Mouse (Mus musculus) heart, adult 10 weeks (tissue): Measurements from ENCODE around the gene Gfi1. TPM values are rescaled to one million over a fixed set of nuclear protein-coding genes. Genes with fewer than 3 reads are reported as not detected.

Source experiments
- polyA plus RNA-seq: library from polyadenylated mRNA; stranded (reverse); fragments of 350-450 nt; fragmentation: Illumina TruSeq; extraction: RNeasy Lipid Tissue Mini Kit (QIAGEN cat#74804); gene quantifications from one replicate; pipeline ENCODE4 v1.2.3, GENCODE M21; 2014; ENCODE audit warnings: low read depth, low replicate concordance

Gene Gfi1
- not detected for polyA plus RNA-seq

DNA sequence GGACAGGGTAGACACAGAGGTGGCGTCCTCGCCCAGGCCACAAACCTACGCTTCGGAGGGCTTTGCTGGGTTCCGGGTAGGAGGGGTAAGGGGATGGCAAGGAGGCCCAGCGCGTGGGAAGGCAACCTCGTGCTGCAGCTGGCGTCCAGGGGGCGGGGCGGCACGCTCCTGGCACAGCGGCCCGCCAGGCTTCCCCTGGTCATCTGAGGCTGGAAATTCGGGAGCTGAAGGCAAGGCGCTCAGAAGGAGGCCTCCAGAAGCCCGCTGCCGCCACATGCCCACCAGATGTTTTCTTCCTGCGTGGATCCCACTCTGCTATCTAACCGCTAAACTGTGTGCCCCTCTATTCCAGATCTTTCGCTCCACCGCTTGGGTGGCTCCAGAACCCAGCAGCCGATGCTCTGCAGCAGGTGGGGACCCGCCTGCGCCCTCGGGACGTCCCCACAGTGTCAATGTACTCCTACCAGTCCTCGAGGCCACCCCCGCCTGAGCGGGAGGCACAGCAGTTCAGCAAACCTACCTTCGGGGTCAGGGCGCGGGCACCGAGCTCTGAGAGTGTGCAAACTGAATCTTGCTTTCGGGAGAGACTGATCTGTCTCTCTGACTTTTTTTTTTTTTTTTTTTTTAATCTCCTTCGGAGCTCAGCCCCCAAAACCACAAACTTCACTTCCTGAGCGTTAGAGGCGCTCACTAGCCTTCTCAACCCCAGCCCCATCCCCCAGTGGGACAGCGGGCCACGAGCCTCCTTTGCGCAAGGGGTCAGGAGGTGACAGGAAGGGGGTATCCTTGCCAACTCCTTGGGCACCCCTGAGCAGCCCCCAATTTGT, at the start of gene Gfi1:
Gene Gfi1, minus strand, starts transcription at position 602 of the 827 bp plus-strand sequence.

Other genes starting within 250 kb of the Gfi1 start
- not detected for gene Gm42669, start 218.4 kb downstream of the Gfi1 start, polyA plus RNA-seq
- gene 1700028K03Rik, start 191.3 kb downstream of the Gfi1 start, polyA plus RNA-seq = not detected
- gene Rpap2, start 128.7 kb downstream of the Gfi1 start, polyA plus RNA-seq = 9.0 TPM
- gene Glmn, start 128.1 kb downstream of the Gfi1 start, polyA plus RNA-seq = 7.1 TPM
- gene Ube2d2b, start 104.1 kb upstream of the Gfi1 start, polyA plus RNA-seq = not detected
- 11.1 TPM for gene Evi5, start 149.1 kb upstream of the Gfi1 start, polyA plus RNA-seq
- 257 TPM for gene Rpl5, start 174.5 kb upstream of the Gfi1 start, polyA plus RNA-seq